24 mouse cellular contexts compared by ENCODE assay signal in the genomic region with DNA sequence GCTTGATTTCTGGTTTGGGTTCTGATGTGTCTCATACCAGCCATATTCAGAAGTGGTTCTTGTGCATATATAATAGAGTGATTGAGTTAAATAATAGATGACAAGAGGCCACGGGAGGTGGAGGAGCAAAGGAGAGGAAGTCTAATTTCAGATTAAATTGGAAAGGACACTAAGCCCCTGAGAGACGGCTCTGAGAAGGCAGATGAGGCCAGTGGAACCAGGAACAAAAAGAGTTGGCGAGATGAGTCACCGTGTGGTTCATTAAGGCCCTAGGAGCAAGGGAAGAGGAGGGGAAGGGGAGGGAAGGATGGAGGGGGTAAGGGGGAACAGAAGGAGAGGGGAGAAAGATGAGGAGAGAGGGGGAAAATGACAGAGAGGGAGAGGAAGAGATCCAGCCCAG. TPM values are rescaled to one million over a fixed set of nuclear protein-coding genes. Genes with fewer than 3 reads are reported as not detected.
"Had no signal": no experiment of that assay in that cellular context is flagged by ENCODE, and none has a peak within 500 bp of the region (broad histone marks: within the 10 kb centered on the region; RNA-seq: fewer than 3 reads in every experiment).

No protein-coding gene starts in this region.

- H3K9me3 ChIP-seq: limb, embryonic 10.5 days; liver, embryonic 12.5 days; liver, embryonic 15.5 days; lung, embryonic 15.5 days; neural tube, embryonic 12.5 days; neural tube, embryonic 15.5 days had no signal

- ATAC-seq: intestine, postnatal 0 days; liver, embryonic 12.5 days had no signal

- H3K4me1 ChIP-seq: liver, embryonic 12.5 days; liver, embryonic 15.5 days; lung, embryonic 15.5 days had no signal

- H3K4me3 ChIP-seq: layer of hippocampus, adult 2 months; limb, embryonic 10.5 days; limb, embryonic 13.5 days; liver, embryonic 12.5 days; liver, embryonic 15.5 days; lung, embryonic 15.5 days; neural tube, embryonic 12.5 days; neural tube, embryonic 15.5 days had no signal

- H3K4me2 ChIP-seq: limb, embryonic 13.5 days; liver, embryonic 12.5 days; liver, embryonic 15.5 days; lung, embryonic 15.5 days; neural tube, embryonic 12.5 days; neural tube, embryonic 15.5 days had no signal

- DNase-seq: kidney, adult 2 months; kidney, postnatal 25 days; layer of hippocampus, adult 9-11 months; liver; lung, adult 18-20 months; lung, postnatal 10 days; thymus, adult 18-20 months; thymus, postnatal 36 days had no signal

- H3K27me3 ChIP-seq: limb, embryonic 13.5 days; liver, embryonic 12.5 days; liver, embryonic 15.5 days; lung, embryonic 15.5 days; neural tube, embryonic 12.5 days; neural tube, embryonic 15.5 days had no signal

- H3K27ac ChIP-seq: kidney, postnatal 0 days; layer of hippocampus, adult 2 months; limb, embryonic 10.5 days; limb, embryonic 13.5 days; liver, embryonic 12.5 days; liver, embryonic 15.5 days; lung, embryonic 15.5 days; macrophage; neural tube, embryonic 12.5 days; neural tube, embryonic 15.5 days had no signal

- H3K9ac ChIP-seq: limb, embryonic 13.5 days; liver, embryonic 12.5 days; liver, embryonic 15.5 days; lung, embryonic 15.5 days; neural tube, embryonic 12.5 days; neural tube, embryonic 15.5 days had no signal

- H3K36me3 ChIP-seq: limb, embryonic 10.5 days; limb, embryonic 13.5 days; liver, embryonic 12.5 days; liver, embryonic 15.5 days; lung, embryonic 15.5 days; neural tube, embryonic 12.5 days; neural tube, embryonic 15.5 days had no signal

RNA-seq across cellular contexts. Expression of a gene that starts 52.3 kb away (rescaled TPM):
- polyA plus RNA-seq: macrophage; neural tube, embryonic 12.5 days had no signal

RNA-seq across cellular contexts. Expression of a gene that starts 55.7 kb away (rescaled TPM):
- total RNA-seq: layer of hippocampus, adult 2 months; layer of hippocampus, postnatal 25 days; left cerebral cortex, adult 18-20 months; left cerebral cortex, postnatal 25 days had no signal
- polyA plus RNA-seq: limb, embryonic 10.5 days; macrophage; testis, adult 2 months; urinary bladder, adult 2 months had no signal
